Mouse (Mus musculus): Measurements from ENCODE around the gene Ubr4. TPM values are rescaled to one million over a fixed set of nuclear protein-coding genes. Genes with fewer than 3 reads are reported as not detected.

Ubr4 gene
- polyA plus RNA-seq, 1 experiment from 2014 or later = 59.4 TPM

GRCm38 (mm10) chr4:139500814-139501213 is 148.4 kb downstream of the Ubr4 start:
- Histone ChIP-seq H3K9me3 (ENCODE audit: control insufficient read depth, low read length) (peaks cover 4% of the 10 kb centered on the region; the same call in 1 of the 2 replicates), H3K4me2 (ENCODE audit: low read depth, low read length) (no peak overlapping the region), H3K27ac (ENCODE audit: low read length) (no peak overlapping the region), H3K36me3 (ENCODE audit: control insufficient read depth, insufficient read depth, low read length) (no peaks in the 10 kb centered on the region), H3K4me1 (replicated peaks; ENCODE audit: control insufficient read depth, insufficient read depth, low read length) (no peaks in the 10 kb centered on the region), H3K9ac (ENCODE audit: low read length) (no peak overlapping the region), H3K27me3 (ENCODE audit: control insufficient read depth, insufficient read depth, low read depth, low read length) (no peaks in the 10 kb centered on the region), H3K4me3 (ENCODE audit: low read length) (no peak overlapping the region)
- WGBS = 52% methylated on average over 14 of the region's 14 CpGs
- no peak; the same call in 1 of the 2 replicates for ATAC-seq (ENCODE audit: low read depth)

DNA sequence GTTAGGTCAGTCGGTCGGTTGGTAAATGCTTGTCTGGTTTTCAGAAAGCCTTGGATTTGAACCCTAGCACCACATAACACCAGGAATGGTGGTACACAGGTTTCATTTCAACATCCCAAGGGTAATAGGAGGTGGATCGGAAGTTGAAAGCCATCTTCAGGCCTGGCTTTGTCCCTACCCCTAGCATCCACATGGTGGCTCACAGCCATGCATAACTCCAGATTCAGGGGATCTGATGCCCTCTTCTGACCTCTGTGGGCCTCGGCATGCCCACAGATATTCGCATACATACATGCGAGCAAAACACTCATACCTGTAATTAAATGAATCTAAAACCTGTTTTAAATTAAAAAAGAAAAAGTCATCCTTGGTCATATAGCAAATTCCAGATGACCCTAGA is 149.3 kb downstream of the Ubr4 start:
- Histone ChIP-seq H3K4me1 (replicated peaks; ENCODE audit: control insufficient read depth, insufficient read depth, low read length) (no peaks in the 10 kb centered on the region), H3K9me3 (ENCODE audit: control insufficient read depth, low read length) (peaks cover 4% of the 10 kb centered on the region; the same call in 1 of the 2 replicates), H3K9ac (ENCODE audit: low read length) (no peak overlapping the region), H3K36me3 (ENCODE audit: control insufficient read depth, insufficient read depth, low read length) (no peaks in the 10 kb centered on the region), H3K4me3 (ENCODE audit: low read length) (no peak overlapping the region), H3K27ac (ENCODE audit: low read length) (no peak overlapping the region), H3K4me2 (ENCODE audit: low read depth, low read length) (no peak overlapping the region), H3K27me3 (ENCODE audit: control insufficient read depth, insufficient read depth, low read depth, low read length) (no peaks in the 10 kb centered on the region)
- no peak for ATAC-seq (ENCODE audit: low read depth)
- WGBS = 79% methylated on average over 6 of the region's 6 CpGs

DNA sequence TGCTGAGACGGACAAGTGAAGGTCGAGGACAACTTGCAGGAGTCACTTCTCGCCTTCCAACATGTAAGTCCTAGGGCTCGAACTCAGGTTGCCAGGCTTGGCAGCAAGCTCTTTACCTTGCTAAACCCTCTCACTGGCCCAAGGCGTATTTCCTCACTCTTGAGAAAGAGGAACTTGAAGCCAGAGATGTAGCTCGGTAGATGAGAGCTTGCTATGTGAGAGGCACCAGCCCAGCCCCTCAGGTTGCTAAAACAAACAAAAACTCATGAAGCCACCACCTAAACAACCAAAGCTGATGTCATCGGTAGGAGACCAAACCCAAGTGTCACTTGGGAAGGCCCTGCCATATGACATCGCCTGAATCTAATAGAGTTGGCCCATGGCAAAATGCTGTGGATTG is 151.5 kb downstream of the Ubr4 start:
- no peak overlapping the region for H3K9ac ChIP-seq (ENCODE audit: low read length)
- no peaks in the 10 kb centered on the region for H3K36me3 ChIP-seq (ENCODE audit: control insufficient read depth, insufficient read depth, low read length)
- peaks cover 4% of the 10 kb centered on the region; the same call in 1 of the 2 replicates for H3K9me3 ChIP-seq (ENCODE audit: control insufficient read depth, low read length)
- no peaks in the 10 kb centered on the region for H3K4me1 ChIP-seq (replicated peaks; ENCODE audit: control insufficient read depth, insufficient read depth, low read length)
- ATAC-seq (ENCODE audit: low read depth) = no peak
- no peak overlapping the region for H3K4me2 ChIP-seq (ENCODE audit: low read depth, low read length)
- no peak overlapping the region for H3K27ac ChIP-seq (ENCODE audit: low read length)
- WGBS = 75% methylated on average over 8 of the region's 8 CpGs
- no peaks in the 10 kb centered on the region for H3K27me3 ChIP-seq (ENCODE audit: control insufficient read depth, insufficient read depth, low read depth, low read length)
- H3K4me3 ChIP-seq (ENCODE audit: low read length) = no peak overlapping the region

DNA sequence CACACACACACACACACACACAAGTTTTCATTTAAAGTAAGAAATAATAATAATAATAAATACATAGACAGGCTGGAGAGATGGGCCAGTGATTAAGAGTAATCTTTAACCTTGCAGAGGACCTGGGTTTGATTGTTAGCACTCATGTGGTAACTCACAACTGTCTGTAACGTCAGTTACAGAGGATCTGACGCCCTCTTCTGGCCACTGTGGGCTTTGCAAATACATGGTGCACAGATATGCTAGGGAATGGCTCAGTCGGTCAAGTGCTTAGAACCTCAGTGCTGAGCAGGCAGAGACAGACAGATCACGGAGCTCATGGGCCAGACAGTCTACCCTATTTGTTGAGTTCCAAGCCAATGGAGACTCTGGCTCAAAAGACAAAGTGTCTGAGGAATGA is 153.3 kb downstream of the Ubr4 start:
- WGBS = 76% methylated on average over 4 of the region's 4 CpGs

DNA sequence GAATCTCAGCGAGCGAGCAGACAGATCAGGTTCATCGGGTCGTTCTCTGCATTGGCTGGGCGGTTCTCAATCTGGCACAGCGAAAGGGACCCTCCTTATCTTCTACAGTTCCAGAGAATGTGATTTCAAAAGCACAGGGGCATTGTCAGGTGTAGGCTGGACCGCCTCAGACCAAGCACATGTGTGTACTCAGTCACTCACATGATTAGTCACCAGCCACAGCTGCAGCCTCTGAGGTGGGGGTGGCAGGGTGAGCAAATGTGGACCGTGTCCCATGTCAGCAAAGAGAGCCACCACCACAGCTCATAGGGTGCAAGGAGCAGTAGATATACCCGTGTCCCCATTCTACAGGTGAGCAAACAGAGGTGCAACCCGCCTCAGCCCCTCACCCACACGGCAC is 154.3 kb downstream of the Ubr4 start:
- ATAC-seq (ENCODE audit: low read depth) = no peak
- 82% methylated on average over 11 of the region's 11 CpGs for WGBS
- no peaks in the 10 kb centered on the region for H3K4me1 ChIP-seq (replicated peaks; ENCODE audit: control insufficient read depth, insufficient read depth, low read length)
- peaks cover 4% of the 10 kb centered on the region; the same call in 1 of the 2 replicates for H3K9me3 ChIP-seq (ENCODE audit: control insufficient read depth, low read length)
- H3K36me3 ChIP-seq (ENCODE audit: control insufficient read depth, insufficient read depth, low read length) = no peaks in the 10 kb centered on the region
- H3K27me3 ChIP-seq (ENCODE audit: control insufficient read depth, insufficient read depth, low read depth, low read length) = no peaks in the 10 kb centered on the region
- no peak overlapping the region for H3K9ac ChIP-seq (ENCODE audit: low read length)
- no peak overlapping the region for H3K4me2 ChIP-seq (ENCODE audit: low read depth, low read length)
- no peak overlapping the region for H3K4me3 ChIP-seq (ENCODE audit: low read length)
- H3K27ac ChIP-seq (ENCODE audit: low read length) = no peak overlapping the region

More for the DNA sequence above, 153.3 kb downstream of the Ubr4 start:
- peaks cover 4% of the 10 kb centered on the region; the same call in 1 of the 2 replicates for H3K9me3 ChIP-seq (ENCODE audit: control insufficient read depth, low read length)
- no peaks in the 10 kb centered on the region for H3K27me3 ChIP-seq (ENCODE audit: control insufficient read depth, insufficient read depth, low read depth, low read length)
- H3K4me1 ChIP-seq (replicated peaks; ENCODE audit: control insufficient read depth, insufficient read depth, low read length) = no peaks in the 10 kb centered on the region
- H3K27ac ChIP-seq (ENCODE audit: low read length) = no peak overlapping the region
- no peaks in the 10 kb centered on the region for H3K36me3 ChIP-seq (ENCODE audit: control insufficient read depth, insufficient read depth, low read length)
- H3K4me2 ChIP-seq (ENCODE audit: low read depth, low read length) = no peak overlapping the region
- no peak for ATAC-seq (ENCODE audit: low read depth)
- H3K4me3 ChIP-seq (ENCODE audit: low read length) = no peak overlapping the region
- no peak overlapping the region for H3K9ac ChIP-seq (ENCODE audit: low read length)

GRCm38 (mm10) chr4:139509069-139509468 is 156.7 kb downstream of the Ubr4 start:
- Histone ChIP-seq H3K4me2 (ENCODE audit: low read depth, low read length) (no peak overlapping the region), H3K27me3 (ENCODE audit: control insufficient read depth, insufficient read depth, low read depth, low read length) (no peaks in the 10 kb centered on the region), H3K36me3 (ENCODE audit: control insufficient read depth, insufficient read depth, low read length) (no peaks in the 10 kb centered on the region), H3K9me3 (ENCODE audit: control insufficient read depth, low read length) (peaks cover 4% of the 10 kb centered on the region; the same call in 1 of the 2 replicates), H3K27ac (ENCODE audit: low read length) (no peak overlapping the region), H3K4me1 (replicated peaks; ENCODE audit: control insufficient read depth, insufficient read depth, low read length) (no peaks in the 10 kb centered on the region), H3K9ac (ENCODE audit: low read length) (no peak overlapping the region), H3K4me3 (ENCODE audit: low read length) (no peak overlapping the region)
- no peak for ATAC-seq (ENCODE audit: low read depth)
- 72% methylated on average over 2 of the region's 2 CpGs for WGBS

DNA sequence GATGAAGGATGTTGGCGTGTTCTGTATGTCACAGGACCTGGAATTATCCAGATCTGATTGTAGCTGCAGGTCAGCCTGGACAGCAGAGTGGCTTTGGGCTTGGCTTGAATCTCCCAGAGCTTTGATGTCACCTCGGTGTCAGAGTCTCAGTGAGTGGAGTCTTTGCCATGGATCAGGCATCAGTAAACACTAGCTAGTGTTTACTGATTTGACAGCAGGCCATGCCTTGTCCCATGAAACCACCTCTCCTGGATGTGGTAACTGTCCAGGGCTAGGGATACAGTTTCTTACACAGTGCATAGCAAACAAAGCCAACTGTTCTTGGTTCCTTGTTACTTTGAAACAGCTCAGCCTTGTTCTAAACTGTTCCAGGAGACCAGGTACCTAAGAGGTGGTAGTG is 159.1 kb downstream of the Ubr4 start:
- Histone ChIP-seq H3K4me2 (ENCODE audit: low read depth, low read length) (no peak overlapping the region), H3K4me3 (ENCODE audit: low read length) (no peak overlapping the region), H3K4me1 (replicated peaks; ENCODE audit: control insufficient read depth, insufficient read depth, low read length) (no peaks in the 10 kb centered on the region), H3K9ac (ENCODE audit: low read length) (no peak overlapping the region), H3K36me3 (ENCODE audit: control insufficient read depth, insufficient read depth, low read length) (no peaks in the 10 kb centered on the region), H3K27me3 (ENCODE audit: control insufficient read depth, insufficient read depth, low read depth, low read length) (no peaks in the 10 kb centered on the region), H3K9me3 (ENCODE audit: control insufficient read depth, low read length) (no peaks in the 10 kb centered on the region), H3K27ac (ENCODE audit: low read length) (no peak overlapping the region)
- WGBS = 58% methylated on average over 2 of the region's 2 CpGs
- no peak for ATAC-seq (ENCODE audit: low read depth)

DNA sequence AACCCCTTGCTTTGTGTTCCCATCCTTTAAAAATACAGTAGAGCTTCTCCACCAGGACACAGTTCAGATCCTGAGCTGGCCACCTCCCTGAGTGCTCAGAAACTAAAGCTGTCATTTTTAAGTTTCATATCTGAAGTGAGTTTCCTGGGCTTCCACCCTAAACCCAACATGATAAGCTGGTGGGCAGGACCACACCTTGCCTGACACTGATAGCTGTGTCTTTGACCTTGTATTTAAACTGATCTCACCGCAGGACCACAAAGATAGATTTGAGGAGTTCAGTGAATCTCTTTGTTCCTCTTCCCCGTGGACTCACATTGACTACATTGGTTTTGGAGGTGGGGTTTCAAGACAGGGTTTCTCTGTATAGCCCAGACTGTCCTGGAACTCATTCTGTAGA is 160.6 kb downstream of the Ubr4 start:
- Histone ChIP-seq H3K4me3 (ENCODE audit: low read length) (no peak overlapping the region), H3K4me1 (replicated peaks; ENCODE audit: control insufficient read depth, insufficient read depth, low read length) (no peaks in the 10 kb centered on the region), H3K9ac (ENCODE audit: low read length) (no peak overlapping the region), H3K27me3 (ENCODE audit: control insufficient read depth, insufficient read depth, low read depth, low read length) (no peaks in the 10 kb centered on the region), H3K9me3 (ENCODE audit: control insufficient read depth, low read length) (no peaks in the 10 kb centered on the region), H3K4me2 (ENCODE audit: low read depth, low read length) (no peak overlapping the region), H3K36me3 (ENCODE audit: control insufficient read depth, insufficient read depth, low read length) (no peaks in the 10 kb centered on the region), H3K27ac (ENCODE audit: low read length) (no peak overlapping the region)
- WGBS = 83% methylated on average over 2 of the region's 2 CpGs
- ATAC-seq (ENCODE audit: low read depth) = no peak

GRCm38 (mm10) chr4:139519221-139519620 is 166.8 kb downstream of the Ubr4 start:
- Histone ChIP-seq H3K4me3 (ENCODE audit: low read length) (no peak overlapping the region), H3K27me3 (ENCODE audit: control insufficient read depth, insufficient read depth, low read depth, low read length) (no peaks in the 10 kb centered on the region), H3K36me3 (ENCODE audit: control insufficient read depth, insufficient read depth, low read length) (no peaks in the 10 kb centered on the region), H3K9me3 (ENCODE audit: control insufficient read depth, low read length) (no peaks in the 10 kb centered on the region), H3K27ac (ENCODE audit: low read length) (no peak overlapping the region), H3K4me1 (replicated peaks; ENCODE audit: control insufficient read depth, insufficient read depth, low read length) (no peaks in the 10 kb centered on the region), H3K4me2 (ENCODE audit: low read depth, low read length) (no peak overlapping the region), H3K9ac (ENCODE audit: low read length) (no peak overlapping the region)
- WGBS = 60% methylated on average over 6 of the region's 6 CpGs
- no peak for ATAC-seq (ENCODE audit: low read depth)

DNA sequence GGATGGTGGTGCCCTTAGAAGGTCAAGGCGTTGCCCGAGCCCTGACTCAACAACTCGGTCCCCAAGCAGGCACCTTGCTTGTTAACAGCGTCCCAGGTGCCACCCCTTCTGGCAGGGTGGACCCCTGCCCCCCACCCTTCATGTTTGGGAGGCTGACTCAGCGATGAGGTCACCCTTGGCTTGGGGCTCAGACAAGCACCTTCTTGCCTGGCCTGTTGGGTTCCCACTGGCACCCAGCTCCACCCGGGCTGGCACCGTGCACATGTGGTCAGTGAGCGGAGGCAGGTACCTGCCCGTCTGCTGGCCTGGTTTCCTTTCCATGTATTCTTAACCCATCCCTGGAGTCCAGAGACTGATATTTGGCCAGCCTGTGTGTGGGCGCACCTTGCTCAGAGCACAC is 169.5 kb downstream of the Ubr4 start:
- Histone ChIP-seq H3K36me3 (ENCODE audit: control insufficient read depth, insufficient read depth, low read length) (no peaks in the 10 kb centered on the region), H3K27ac (ENCODE audit: low read length) (no peak overlapping the region), H3K9me3 (ENCODE audit: control insufficient read depth, low read length) (no peaks in the 10 kb centered on the region), H3K9ac (ENCODE audit: low read length) (no peak overlapping the region), H3K4me1 (replicated peaks; ENCODE audit: control insufficient read depth, insufficient read depth, low read length) (no peaks in the 10 kb centered on the region), H3K4me3 (ENCODE audit: low read length) (no peak overlapping the region), H3K4me2 (ENCODE audit: low read depth, low read length) (no peak overlapping the region), H3K27me3 (ENCODE audit: control insufficient read depth, insufficient read depth, low read depth, low read length) (no peaks in the 10 kb centered on the region)
- peak; percentile 12; the same call in 1 of the 2 replicates for ATAC-seq (ENCODE audit: low read depth)
- WGBS = 82% methylated on average over 10 of the region's 10 CpGs

Measured in lung, embryonic 16.5 days (tissue).